Mouse (Mus musculus) embryonic facial prominence, embryonic 10.5 days (tissue): ENCODE results near the gene Fgfrl1. TPM values are rescaled to one million over a fixed set of nuclear protein-coding genes. Genes with fewer than 3 reads are reported as not detected.

Source experiments
- DNase-seq: peaks from one replicate; pipeline ENCODE4 v3.0.0-alpha.2; 2017; ENCODE audit warnings: low spot score
- H3K27ac ChIP-seq: fragments of 300-500 bp; sonication (generic); replicated peaks from 2 replicates; pipeline ENCODE4 v1.5.1; 2016; ENCODE audit warnings: mild to moderate bottlenecking
- H3K27me3 ChIP-seq: fragments of 300-500 bp; sonication (generic); replicated peaks from 2 replicates; pipeline ENCODE4 v1.6.1; 2016; ENCODE audit warnings: low read depth, mild to moderate bottlenecking; ENCODE audit not compliant: poor library complexity, severe bottlenecking
- H3K36me3 ChIP-seq: fragments of 300-500 bp; sonication (generic); replicated peaks from 2 replicates; pipeline ENCODE4 v1.6.1; 2016; ENCODE audit warnings: mild to moderate bottlenecking, moderate library complexity
- H3K4me1 ChIP-seq: fragments of 300-500 bp; sonication (generic); 2 replicates; pipeline ENCODE4 v1.6.1; 2016
- H3K4me3 ChIP-seq: fragments of 300-500 bp; sonication (generic); 2 replicates; pipeline ENCODE4 v1.5.1; 2016; ENCODE audit warnings: mild to moderate bottlenecking, moderate library complexity
- H3K9me3 ChIP-seq: fragments of 300-500 bp; sonication (generic); 2 replicates; pipeline ENCODE4 v1.6.1; 2016; ENCODE audit warnings: mild to moderate bottlenecking
- WGBS: fragments of 180-500 bp; shearing (Covaris S2); methylation state at CpG from one replicate; pipeline ENCODE4 v1.1.7; 2016; 5-methylcytosine and 5-hydroxymethylcytosine counted together
- polyA plus RNA-seq: library from polyadenylated mRNA; unstranded; fragments of >200 nt; fragmentation: Nextera tagmentation; extraction: Ambion mirVana; gene quantifications from 2 replicates; pipeline ENCODE4 v1.2.1, GENCODE M21; 2016

Gene Fgfrl1
- polyA plus RNA-seq, 1 experiment from 2014 or later, result 28.9 TPM

DNA sequence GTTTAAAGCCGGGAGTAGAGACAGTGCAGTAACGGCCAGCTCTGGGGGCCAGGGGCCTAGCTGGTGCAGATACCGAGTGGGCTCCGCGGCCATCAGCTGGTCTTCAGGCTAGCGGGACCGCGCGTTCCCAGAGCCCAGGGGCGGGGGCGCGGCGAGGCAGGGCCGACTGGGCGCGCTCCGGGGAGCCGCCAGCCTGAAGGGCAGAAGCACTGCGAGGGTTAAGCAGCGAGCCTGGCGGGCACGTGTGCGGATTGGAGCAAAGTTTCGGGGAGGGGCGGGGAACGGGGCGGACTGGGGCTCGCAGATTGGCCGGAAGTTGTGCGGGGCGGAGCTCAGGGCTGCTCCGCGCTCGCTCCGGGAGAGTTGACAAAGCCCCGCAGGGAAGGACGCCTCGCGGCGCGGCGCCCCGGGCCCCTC lies 1.7 kb downstream of the Fgfrl1 start:
- WGBS, result 1% methylated on average over 43 of the region's 43 CpGs
- H3K27ac ChIP-seq, result peak overlapping the region; percentile 92
- H3K4me1 ChIP-seq, result peaks cover 61% of the 10 kb centered on the region

DNA sequence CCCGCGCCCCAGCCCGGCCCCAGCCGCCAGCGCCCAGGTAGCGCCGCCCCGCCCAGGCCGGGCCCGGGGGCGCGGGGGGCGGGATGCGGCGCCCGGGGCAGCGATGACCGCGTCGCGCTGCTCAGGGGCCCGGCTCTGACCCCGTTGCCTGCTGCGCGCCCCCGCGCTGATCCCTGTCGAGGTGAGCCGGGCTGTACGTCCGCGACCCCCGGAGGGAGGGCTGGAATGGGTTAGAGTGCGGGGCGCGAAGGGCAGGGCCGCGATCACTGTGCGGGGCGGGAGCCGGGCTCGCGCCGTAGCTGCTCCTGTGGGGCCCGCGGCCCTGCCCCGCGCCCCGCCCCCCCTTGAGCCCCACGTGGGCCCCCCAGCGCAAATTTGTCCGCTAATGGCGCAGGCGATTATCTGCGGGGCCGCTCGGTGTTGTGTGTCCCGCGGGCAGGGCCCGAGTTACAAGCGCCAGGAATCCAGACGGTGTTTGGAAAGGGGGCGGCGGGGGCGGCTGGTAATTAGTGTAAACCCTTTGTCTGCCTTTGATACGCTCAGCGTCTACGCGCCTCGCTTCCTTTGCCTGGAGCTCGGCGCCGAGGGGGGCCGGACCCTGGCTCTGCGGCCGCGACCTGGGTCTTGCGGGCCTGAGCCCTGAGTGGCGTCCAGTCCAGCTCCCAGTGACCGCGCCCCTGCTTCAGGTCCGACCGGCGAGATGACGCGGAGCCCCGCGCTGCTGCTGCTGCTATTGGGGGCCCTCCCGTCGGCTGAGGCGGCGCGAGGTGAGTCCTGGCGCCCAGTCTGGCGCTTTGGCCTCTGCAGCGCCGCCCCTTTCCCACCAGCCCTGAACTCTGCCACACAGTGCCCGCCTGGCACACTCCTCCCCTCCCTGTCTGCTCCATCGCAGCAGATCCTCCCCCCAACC lies 2.4 kb downstream of the Fgfrl1 start:
- DNase-seq, result peak; percentile 68
- Histone ChIP-seq H3K9me3 (no peaks in the 10 kb centered on the region), H3K27me3 (peaks cover 36% of the 10 kb centered on the region), H3K36me3 (peaks cover 27% of the 10 kb centered on the region), H3K27ac (peak overlapping the region; percentile 92), H3K4me3 (peak overlapping the region; percentile 88), H3K4me1 (peaks cover 68% of the 10 kb centered on the region)
- under 1% methylated on average over 99 of the region's 99 CpGs for WGBS

More for the DNA sequence above, 1.7 kb downstream of the Fgfrl1 start:
- Histone ChIP-seq H3K4me3 (peak overlapping the region; percentile 88), H3K9me3 (no peaks in the 10 kb centered on the region), H3K36me3 (peaks cover 22% of the 10 kb centered on the region), H3K27me3 (peaks cover 36% of the 10 kb centered on the region)
- peak; percentile 97 for DNase-seq

DNA sequence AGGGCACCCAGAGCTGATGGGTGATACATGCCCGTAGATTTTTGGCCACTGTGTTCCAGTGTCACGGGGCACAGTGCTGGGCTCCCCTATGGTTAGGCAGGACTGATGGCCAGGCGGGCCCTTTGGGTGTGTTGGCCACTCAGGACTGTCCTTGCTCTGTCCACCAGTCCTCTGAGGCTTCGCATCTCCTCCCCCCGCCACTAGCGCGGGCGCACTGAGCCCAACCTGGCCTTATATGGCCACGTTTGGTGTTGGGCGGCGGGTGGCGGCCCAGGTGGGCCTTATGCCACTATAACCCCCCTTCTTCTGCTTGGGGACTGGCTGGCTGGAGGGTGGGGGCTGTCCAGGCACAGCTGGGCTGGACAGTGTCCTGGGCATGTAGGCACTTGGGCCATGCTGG lies 3.7 kb downstream of the Fgfrl1 start:
- Histone ChIP-seq H3K27ac (0 out of 2 replicates have a peak overlapping the region, but pooled peaks have one; percentile 14), H3K36me3 (peaks cover 27% of the 10 kb centered on the region), H3K4me3 (peak overlapping the region; percentile 88), H3K9me3 (no peaks in the 10 kb centered on the region), H3K4me1 (peaks cover 81% of the 10 kb centered on the region), H3K27me3 (peaks cover 36% of the 10 kb centered on the region)
- no peak for DNase-seq
- WGBS, result 94% methylated on average over 12 of the region's 12 CpGs

DNA sequence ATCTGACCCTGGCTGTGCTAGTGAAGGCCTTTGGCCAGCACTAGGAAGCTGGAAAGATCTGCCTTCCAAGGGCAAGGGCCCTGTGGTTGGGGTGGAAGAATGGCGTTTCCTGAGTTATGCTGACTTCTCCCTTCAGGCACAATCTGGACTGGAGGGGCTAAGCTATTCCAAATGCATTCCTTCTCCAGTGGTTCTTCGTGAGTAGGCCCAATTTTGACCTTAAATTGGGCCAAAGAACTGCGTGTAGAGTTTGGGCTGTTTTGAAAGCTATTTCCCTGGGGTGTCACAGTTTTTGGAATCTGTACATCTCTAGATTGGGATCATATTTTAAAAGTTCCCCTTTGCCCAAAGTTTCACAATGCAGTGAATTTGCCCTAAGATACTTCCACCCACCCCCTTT lies 4.4 kb downstream of the Fgfrl1 start:
- Histone ChIP-seq H3K9me3 (no peaks in the 10 kb centered on the region), H3K27me3 (peaks cover 32% of the 10 kb centered on the region), H3K27ac (no peak overlapping the region), H3K4me3 (no peak overlapping the region), H3K4me1 (peaks cover 88% of the 10 kb centered on the region), H3K36me3 (peaks cover 28% of the 10 kb centered on the region)
- WGBS, result 74% methylated on average over 3 of the region's 3 CpGs
- DNase-seq, result no peak

DNA sequence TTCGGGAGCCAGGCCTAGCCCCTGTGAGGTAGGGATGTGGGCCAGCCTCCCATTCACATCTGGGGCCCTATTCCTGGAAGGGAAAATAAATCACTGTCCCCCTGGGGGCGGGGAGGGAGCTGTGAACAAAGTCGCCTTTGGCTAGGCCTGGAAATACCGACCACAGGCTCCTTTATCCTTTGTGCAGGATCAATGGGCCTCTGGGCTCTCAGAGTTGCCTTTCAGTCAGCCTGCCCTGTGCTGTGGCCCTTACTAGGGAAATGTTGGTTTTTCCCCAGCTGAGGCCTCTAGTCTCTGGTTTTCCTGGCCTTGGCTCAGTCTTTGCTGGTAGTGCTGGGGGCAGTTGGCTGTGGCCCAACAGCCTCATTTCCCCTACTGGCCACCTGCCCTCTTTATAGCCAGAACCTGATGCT lies 5.2 kb downstream of the Fgfrl1 start:
- Histone ChIP-seq H3K9me3 (no peaks in the 10 kb centered on the region), H3K4me3 (peak overlapping the region; percentile 18; the same call in 1 of the 2 replicates), H3K36me3 (peaks cover 36% of the 10 kb centered on the region), H3K4me1 (peaks cover 85% of the 10 kb centered on the region), H3K27me3 (peaks cover 24% of the 10 kb centered on the region), H3K27ac (peak overlapping the region; percentile 62)
- 18% methylated on average over 4 of the region's 4 CpGs for WGBS
- peak; percentile 24 for DNase-seq

DNA sequence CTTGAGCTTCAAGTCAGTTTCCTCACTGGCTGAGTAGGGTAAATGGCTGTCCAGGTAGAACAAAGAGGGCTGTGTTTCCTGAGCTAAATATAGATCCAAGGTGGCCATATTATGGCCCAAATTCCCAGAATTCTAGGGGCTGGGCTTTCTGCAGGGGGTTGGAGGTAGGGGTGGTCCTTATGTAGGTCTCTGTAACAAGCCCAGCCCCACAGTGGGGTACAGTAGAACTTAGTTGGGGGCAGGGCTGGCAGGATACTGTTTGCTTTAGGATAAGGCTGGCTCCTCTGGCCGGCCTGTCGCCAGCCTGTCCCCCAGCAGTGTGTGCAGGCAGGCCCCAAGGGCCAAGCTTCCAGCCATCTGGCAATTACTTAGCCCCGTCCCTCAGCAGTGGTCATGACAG lies 8.2 kb downstream of the Fgfrl1 start:
- Histone ChIP-seq H3K36me3 (peaks cover 66% of the 10 kb centered on the region), H3K4me1 (peaks cover 82% of the 10 kb centered on the region), H3K9me3 (no peaks in the 10 kb centered on the region), H3K4me3 (no peak overlapping the region), H3K27me3 (peaks cover 10% of the 10 kb centered on the region; the same call in 1 of the 2 replicates), H3K27ac (peak overlapping the region; percentile 52)
- WGBS, result 31% methylated on average over 3 of the region's 3 CpGs
- DNase-seq, result no peak

DNA sequence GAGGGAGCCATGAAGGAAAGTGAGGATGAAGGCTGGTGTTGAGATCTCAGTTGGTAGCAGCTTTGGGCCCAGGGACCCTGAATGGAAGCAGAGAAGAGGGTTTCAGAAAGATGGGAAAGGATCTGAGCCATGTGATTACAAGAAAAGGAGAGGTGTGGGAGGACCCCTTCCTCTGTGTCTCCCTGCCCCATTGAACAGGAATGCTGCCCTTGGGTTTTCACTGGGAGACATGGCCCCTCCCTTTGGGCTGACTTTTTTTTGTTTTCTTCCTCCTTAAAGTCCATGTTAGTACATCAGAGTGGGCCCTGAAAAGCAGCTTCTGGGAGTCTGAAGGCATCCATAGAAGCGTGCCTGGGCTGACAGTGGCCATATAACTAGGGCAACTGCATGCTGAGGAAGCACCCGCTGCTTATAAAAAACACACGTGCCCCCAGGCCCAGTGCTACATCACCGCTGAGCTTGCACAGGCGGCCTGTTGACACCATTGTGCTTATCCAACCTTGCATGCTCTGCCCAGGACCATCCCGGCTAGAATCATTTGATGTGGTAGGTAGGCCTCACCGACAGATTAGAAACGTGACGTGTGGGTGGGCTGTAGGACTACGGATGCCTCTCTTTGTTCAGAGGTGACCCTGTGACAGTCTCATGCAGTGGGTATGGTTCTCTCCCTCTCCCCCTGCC lies 9.3 kb downstream of the Fgfrl1 start:
- no peak for DNase-seq
- no peaks in the 10 kb centered on the region for H3K9me3 ChIP-seq
- H3K27ac ChIP-seq, result no peak overlapping the region
- peaks cover 70% of the 10 kb centered on the region for H3K4me1 ChIP-seq
- WGBS, result 73% methylated on average over 10 of the region's 10 CpGs
- H3K4me3 ChIP-seq, result no peak overlapping the region
- peaks cover 68% of the 10 kb centered on the region for H3K36me3 ChIP-seq
- no peaks in the 10 kb centered on the region for H3K27me3 ChIP-seq

DNA sequence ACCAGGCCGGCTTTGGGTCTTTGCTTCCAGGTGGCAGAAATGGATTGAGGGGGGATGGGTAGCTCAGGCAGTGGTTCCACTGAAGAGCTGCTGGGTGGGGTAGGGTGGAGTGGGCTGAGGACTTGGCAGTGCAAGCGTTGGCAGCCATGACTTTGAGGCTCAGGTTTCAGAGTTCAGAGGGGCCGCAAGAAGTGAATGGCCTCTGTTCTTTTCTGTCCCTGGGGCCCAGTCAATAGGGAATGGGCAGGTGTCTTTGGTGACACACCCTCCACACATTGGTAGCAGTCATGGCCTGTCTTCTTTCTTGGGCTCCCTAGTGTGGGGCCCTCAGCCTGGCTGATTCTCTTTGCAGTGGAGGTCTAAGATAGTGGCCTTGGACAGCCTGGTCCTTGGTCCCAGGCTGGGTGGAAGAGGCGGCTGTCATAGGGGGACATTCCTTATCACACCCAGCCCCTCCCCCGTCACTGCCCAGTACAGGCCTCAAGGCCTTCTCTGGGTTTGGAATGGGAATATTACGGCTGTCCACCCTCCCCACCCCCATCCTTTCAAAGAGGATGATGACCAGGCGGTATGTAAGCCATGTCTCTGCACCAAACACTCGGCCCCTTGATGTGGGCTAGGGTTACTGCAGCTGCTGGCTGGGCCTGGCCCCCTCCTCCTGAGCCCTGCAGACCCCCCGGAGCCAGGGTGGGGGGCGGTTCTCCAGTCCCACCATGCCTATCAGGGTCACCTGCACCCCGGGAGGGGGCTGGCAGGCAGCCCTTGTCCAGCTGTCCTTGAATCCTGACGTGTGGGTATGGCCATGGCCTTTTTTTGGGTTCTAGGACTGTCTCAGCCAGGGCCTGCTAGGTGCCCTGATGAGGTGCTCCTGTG lies 11.8 kb downstream of the Fgfrl1 start:
- no peaks in the 10 kb centered on the region for H3K27me3 ChIP-seq
- peaks cover 80% of the 10 kb centered on the region for H3K36me3 ChIP-seq
- WGBS, result 81% methylated on average over 12 of the region's 12 CpGs
- H3K4me3 ChIP-seq, result no peak overlapping the region
- H3K9me3 ChIP-seq, result no peaks in the 10 kb centered on the region
- peaks cover 45% of the 10 kb centered on the region for H3K4me1 ChIP-seq
- no peak for DNase-seq
- peak overlapping the region; percentile 51; the same call in 1 of the 2 replicates for H3K27ac ChIP-seq

DNA sequence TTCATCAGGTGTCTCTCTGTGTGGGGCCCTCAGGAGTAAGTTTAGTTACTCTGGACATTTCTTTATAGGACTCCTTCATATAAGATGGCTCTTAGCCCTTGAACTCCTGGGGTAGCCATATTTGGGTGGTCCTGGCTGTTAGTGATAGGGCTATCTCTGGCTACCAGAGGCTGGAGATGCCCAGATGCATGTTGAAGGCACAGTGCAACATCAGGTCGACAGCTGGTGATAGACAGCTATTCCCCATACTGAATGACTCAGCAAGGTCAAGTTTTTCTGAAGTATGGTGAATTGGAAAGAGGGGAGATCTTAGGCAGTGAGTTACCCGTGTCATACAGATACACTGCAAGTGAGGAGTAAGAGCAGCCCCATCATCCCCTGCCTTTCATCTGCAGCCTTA lies 15.6 kb downstream of the Fgfrl1 start:
- Histone ChIP-seq H3K4me1 (peaks cover 15% of the 10 kb centered on the region), H3K27me3 (no peaks in the 10 kb centered on the region), H3K27ac (no peak overlapping the region), H3K9me3 (no peaks in the 10 kb centered on the region), H3K36me3 (peaks cover 66% of the 10 kb centered on the region), H3K4me3 (no peak overlapping the region)
- WGBS, result 86% methylated on average over 2 of the region's 2 CpGs
- no peak for DNase-seq

DNA sequence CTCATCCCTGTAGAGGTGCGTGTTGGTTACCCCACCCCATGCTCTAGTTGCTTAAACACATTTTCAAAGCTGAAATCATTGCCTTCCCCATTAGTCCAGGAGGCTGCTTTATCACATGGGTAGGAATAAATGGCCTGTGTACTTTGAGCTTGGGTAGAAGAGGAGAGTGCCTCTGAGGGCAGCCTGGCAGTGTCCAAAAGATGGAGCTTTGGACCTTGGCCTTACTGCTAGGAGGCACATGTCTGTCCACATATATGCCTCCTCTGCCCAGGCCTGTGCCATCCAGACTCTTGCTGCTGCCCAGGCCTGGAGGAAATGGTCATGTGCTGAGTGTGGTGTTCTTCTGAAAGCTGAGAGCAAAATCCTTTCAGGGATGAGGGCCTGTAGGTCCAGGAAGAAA lies 16.2 kb downstream of the Fgfrl1 start:
- no peak for DNase-seq
- no peak overlapping the region for H3K4me3 ChIP-seq
- 87% methylated on average over 1 of the region's 1 CpGs for WGBS
- no peaks in the 10 kb centered on the region for H3K27me3 ChIP-seq
- no peak overlapping the region for H3K27ac ChIP-seq
- no peaks in the 10 kb centered on the region for H3K9me3 ChIP-seq
- peaks cover 10% of the 10 kb centered on the region for H3K4me1 ChIP-seq
- H3K36me3 ChIP-seq, result peaks cover 59% of the 10 kb centered on the region

DNA sequence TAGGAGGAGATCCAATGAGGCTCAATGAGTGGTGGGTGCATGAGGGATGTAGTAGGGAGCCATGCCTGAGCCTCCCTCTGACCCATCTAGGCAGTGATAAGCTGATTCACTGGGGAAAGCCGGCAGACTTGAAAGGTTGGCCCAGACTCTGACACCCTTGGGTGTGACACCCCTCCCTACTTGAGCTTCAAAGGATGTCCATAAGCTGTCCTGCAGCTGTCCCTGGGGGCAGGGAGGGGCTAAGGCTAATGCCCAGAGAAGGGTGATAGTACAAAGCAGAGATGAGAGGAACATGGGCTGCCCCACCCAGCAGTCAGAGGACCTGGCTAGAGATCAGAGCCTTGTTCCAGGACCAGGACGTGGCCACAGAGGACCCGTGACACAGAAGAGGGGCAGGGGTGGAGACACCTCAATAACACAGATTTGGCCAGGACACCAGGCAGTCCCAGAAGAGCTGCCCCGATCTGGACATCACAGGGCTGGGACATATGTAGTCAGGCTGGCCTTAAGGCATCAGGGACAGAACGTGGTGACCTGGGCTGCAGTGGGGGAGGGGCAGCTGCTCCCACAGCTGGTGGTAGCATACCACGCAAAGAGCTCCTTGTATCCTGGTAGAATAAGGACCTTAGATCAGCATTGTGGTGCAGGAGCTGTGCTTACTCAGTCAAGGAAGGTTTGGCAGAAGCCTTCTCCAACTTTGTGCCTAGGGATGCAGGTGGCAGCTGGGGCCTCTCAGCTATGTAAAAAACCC lies 17.0 kb downstream of the Fgfrl1 start:
- Histone ChIP-seq H3K4me3 (no peak overlapping the region), H3K27me3 (no peaks in the 10 kb centered on the region), H3K27ac (no peak overlapping the region), H3K4me1 (peaks cover 8% of the 10 kb centered on the region), H3K36me3 (peaks cover 52% of the 10 kb centered on the region), H3K9me3 (no peaks in the 10 kb centered on the region)
- DNase-seq, result no peak
- 59% methylated on average over 6 of the region's 6 CpGs for WGBS
